Mouse (Mus musculus): ENCODE data around the gene Zfp804a. TPM values are rescaled to one million over a fixed set of nuclear protein-coding genes. Genes with fewer than 3 reads are reported as not detected.

Gene Zfp804a
- total RNA-seq, 4 experiments from 2014 or later = not detected

DNA sequence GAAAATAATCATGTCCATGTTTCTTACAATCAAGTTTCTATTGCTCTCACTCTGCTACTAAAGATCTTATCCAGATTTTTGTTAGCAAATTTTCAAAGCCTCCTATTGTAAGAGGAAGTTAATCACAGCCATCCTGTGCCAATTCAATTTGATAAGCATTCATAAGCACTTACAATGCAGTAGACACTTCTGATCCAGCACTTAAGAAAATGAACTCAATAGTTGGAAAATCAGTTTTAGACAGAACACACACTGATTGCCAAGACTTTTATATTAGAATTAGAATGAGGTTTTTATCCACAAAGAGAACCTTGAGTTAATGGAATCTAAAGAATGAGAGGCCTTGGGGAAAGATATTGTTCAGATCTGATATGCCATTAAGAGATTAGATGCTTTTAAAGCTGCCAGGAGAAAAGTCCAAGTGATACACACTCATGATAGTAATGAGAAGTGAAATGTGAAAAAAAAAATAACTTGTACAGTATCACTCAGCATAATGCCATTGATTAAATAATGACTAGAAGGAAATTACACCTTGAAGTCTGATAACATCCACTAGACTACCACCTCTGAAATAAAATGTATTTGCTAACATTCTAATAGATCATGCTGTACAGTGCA, 194.0 kb downstream of the Zfp804a start:
- no peak for DNase-seq (ENCODE audit: low spot score in 2 of 2)

DNA sequence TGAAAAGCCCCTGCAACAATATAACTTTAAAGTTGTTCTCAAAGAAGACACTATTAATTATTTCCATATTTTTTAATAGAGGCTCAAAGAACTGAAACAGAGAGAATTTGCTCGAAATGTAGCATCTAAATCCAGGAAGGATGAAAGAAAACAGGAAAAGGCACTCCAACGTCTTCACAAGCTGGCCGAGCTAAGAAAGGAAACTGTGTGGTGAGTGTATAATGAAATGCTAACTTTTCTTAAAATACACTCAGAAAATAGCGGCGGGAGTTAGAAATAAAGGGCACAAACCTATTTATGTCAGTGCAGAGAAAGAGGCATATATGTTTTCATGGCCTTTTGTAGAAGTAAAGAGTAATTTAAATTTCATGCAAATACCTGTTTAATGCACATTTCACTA, 200.4 kb downstream of the Zfp804a start:
- no peak for DNase-seq (ENCODE audit: low spot score in 2 of 2)

GRCm38 (mm10) chr2:82282591-82283269, 229.7 kb downstream of the Zfp804a start:
- no peak for DNase-seq (ENCODE audit: low spot score in 2 of 2)

DNA sequence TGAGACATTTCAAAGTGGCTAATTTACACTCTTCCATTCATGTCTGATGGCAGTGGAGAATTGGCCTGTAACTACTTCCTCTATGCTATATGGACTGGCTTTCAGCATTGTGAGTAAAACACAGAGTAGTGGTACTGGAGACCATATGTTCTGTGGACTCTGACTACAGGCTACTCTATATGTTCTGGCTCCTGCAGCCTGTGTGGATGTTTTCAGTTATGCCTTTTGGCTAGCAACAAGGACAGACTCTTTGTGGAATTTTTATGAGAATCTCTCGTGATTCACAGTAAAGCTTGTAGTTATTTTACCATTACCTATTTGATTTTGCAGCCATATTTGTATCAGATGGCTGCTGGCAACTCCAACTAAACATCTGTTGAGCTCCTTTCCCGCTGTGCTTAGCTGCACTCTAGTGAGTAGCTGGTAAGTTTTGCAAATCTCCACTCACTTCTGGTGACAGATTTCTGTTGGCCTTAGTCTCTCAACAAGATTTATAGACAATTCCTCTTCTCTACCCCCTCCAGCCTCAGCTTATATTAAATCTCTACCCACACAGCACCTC, 242.0 kb downstream of the Zfp804a start:
- DNase-seq (ENCODE audit: low spot score in 2 of 2) = no peak

Data from gastrocnemius, adult 8-10 months (tissue).